Mouse (Mus musculus) embryonic fibroblast, embryonic 13.5 days (primary cell): ENCODE results near the gene Ahnak2. TPM values are rescaled to one million over a fixed set of nuclear protein-coding genes. Genes with fewer than 3 reads are reported as not detected.

Experiments used
- H3K27ac ChIP-seq: 2 replicates; pipeline ENCODE4 v1.5.1; 2012; ENCODE audit warnings: low read length, control low read depth, inconsistent platforms; ENCODE audit not compliant: insufficient read depth
- H3K4me1 ChIP-seq: 2 replicates; pipeline ENCODE4 v1.6.1; 2011; ENCODE audit warnings: low read length; ENCODE audit not compliant: control insufficient read depth, insufficient read depth
- H3K4me3 ChIP-seq: 2 replicates; pipeline ENCODE4 v1.5.1; 2011; ENCODE audit warnings: mild to moderate bottlenecking, control low read depth, low read length; ENCODE audit not compliant: insufficient read depth
- CTCF ChIP-seq: IDR thresholded peaks from 2 replicates; pipeline ENCODE4 v1.5.1; 2011; ENCODE audit warnings: mild to moderate bottlenecking, control low read depth, low read length, moderate library complexity, borderline replicate concordance; ENCODE audit not compliant: insufficient read depth
- POLR2A ChIP-seq: IDR thresholded peaks from 2 replicates; pipeline ENCODE4 v1.6.1; 2011; ENCODE audit warnings: low read depth, mild to moderate bottlenecking, control low read depth, low read length, moderate library complexity
- polyA plus RNA-seq: library from polyadenylated mRNA; stranded (reverse); fragments of >200 nt; gene quantifications from 2 replicates; pipeline ENCODE4 v1.2.4, GENCODE M21; 2011; ENCODE audit warnings: low read depth; ENCODE audit not compliant: missing spikeins, insufficient read length

The Ahnak2 gene
- polyA plus RNA-seq, 1 experiment: 170 TPM

- Histone ChIP-seq H3K4me3 (peak within 1 kb of the TSS; percentile 57), H3K27ac (peak within 1 kb of the TSS; percentile 51), H3K4me1 (peaks cover 2% of the 10 kb centered on the region; the same call in 1 of the 2 replicates)
- TF ChIP-seq CTCF (peak; percentile 18; the same call in 1 of the 2 replicates), POLR2A (peak; percentile 95)
Observed at GRCm38 (mm10) chr12:112808587-112809364, 6.3 kb upstream of the Ahnak2 start, which contains the start of gene Clba1. Gene Clba1 (plus strand): TSS chr12:112808937.

DNA sequence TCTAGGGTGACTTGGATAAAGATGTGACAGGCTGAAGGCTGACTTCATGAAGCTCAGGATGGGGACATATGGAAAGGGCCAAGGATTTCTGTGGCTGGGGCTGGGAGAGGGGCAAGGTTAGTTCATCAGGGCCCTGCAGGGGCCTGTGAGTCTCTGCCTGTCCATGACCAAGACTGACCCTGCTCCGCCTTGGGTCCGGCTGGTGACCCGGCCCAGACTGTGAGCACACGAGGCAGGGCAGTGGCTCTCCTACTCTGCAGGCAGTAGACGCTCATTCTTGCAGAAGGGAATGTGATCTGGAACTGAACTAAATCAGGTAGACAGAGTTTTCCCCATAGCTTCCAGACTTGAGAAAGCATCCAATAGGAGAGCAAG is 5.7 kb upstream of the Ahnak2 start:
- TF ChIP-seq CTCF (no peak), POLR2A (no peak)
- peak overlapping the region; percentile 27 for H3K4me3 ChIP-seq
- H3K4me1 ChIP-seq: peaks cover 7% of the 10 kb centered on the region; the same call in 1 of the 2 replicates
- H3K27ac ChIP-seq: peak overlapping the region; percentile 32

- Histone ChIP-seq H3K4me3 (no peak overlapping the region), H3K27ac (no peak overlapping the region), H3K4me1 (peaks cover 7% of the 10 kb centered on the region; the same call in 1 of the 2 replicates)
- TF ChIP-seq POLR2A (no peak), CTCF (no peak)
Observed at GRCm38 (mm10) chr12:112807796-112808195, 5.3 kb upstream of the Ahnak2 start.

DNA sequence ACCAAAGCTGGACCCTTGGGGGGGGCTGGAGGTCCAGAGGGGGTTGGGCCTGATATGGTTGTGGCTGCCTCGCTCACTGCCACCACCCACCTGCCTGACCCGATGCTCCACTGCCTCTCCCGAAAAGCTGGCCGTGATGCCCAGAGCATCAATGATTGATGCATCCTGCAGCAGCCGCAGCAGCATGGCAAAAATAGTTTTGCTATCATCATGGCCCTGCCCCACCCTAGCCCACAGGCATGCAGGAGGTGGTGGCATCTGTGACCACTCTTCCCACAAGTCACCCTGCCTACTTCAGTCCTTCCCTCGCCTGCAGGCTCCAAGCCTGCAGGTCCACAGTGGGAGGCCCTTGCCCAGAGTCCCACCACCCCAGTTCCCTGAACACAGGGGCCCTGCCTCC is 3.6 kb upstream of the Ahnak2 start:
- no peak overlapping the region for H3K4me3 ChIP-seq
- H3K4me1 ChIP-seq: peaks cover 7% of the 10 kb centered on the region; the same call in 1 of the 2 replicates
- TF ChIP-seq CTCF (no peak), POLR2A (no peak)
- H3K27ac ChIP-seq: no peak overlapping the region

DNA sequence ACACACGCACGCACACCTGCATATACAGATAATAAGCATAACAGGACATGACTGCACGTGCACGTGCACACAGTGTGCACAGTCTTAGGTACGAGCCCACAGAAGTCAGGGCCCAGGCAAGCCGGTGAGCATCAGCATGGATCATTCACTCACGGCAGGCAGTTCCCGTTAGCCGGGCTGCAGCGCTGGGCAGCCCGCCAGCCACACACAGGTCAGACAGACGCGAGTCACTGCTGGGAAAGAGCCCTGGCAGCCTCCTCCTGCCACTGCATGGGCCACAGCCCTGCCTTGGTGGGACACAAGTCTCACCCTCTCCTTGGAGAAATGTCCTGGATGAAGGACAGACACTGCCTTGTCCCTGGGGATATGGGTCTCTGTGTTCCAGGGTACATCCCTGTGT is 1.6 kb upstream of the Ahnak2 start:
- Histone ChIP-seq H3K4me1 (peaks cover 7% of the 10 kb centered on the region; the same call in 1 of the 2 replicates), H3K27ac (no peak overlapping the region), H3K4me3 (no peak overlapping the region)
- TF ChIP-seq CTCF: no peak
- no peak for TF ChIP-seq POLR2A

- Histone ChIP-seq H3K27ac (no peak overlapping the region), H3K4me1 (peaks cover 13% of the 10 kb centered on the region), H3K4me3 (no peak overlapping the region)
- TF ChIP-seq CTCF: no peak
- TF ChIP-seq POLR2A: no peak
Observed at GRCm38 (mm10) chr12:112802917-112803316, 460 bp upstream of the Ahnak2 start.

- no peak overlapping the region for H3K27ac ChIP-seq
- H3K4me1 ChIP-seq: peaks cover 26% of the 10 kb centered on the region
- TF ChIP-seq CTCF (no peak), POLR2A (no peak)
- H3K4me3 ChIP-seq: no peak overlapping the region
Observed at GRCm38 (mm10) chr12:112800476-112800875, 2.0 kb downstream of the Ahnak2 start.

GRCm38 (mm10) chr12:112799237-112799970 is 3.1 kb downstream of the Ahnak2 start:
- peaks cover 26% of the 10 kb centered on the region for H3K4me1 ChIP-seq
- peak overlapping the region; percentile 88; the same call in 1 of the 2 replicates for H3K27ac ChIP-seq
- TF ChIP-seq CTCF: no peak
- no peak for TF ChIP-seq POLR2A
- H3K4me3 ChIP-seq: no peak overlapping the region

DNA sequence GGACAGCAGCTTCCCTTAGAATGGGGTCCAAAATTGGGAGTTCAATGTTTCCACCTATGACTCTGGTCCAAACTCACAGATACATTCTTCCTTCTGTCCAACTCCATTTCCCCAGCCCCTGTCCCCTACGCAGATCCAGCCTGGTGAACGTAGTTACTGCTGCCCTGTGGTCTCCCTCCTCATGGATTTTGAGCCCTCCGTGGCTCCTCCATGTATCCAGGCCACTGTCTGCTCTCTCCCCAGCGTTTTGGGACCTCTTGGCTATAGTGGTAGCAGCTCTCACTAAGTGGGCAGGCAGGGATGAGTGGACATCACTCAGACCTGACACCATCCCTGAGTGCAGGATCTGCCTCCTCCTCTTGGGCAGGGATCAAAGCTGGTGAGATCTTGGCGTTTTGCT is 3.7 kb downstream of the Ahnak2 start:
- TF ChIP-seq CTCF: no peak
- no peak for TF ChIP-seq POLR2A
- no peak overlapping the region for H3K4me3 ChIP-seq
- H3K27ac ChIP-seq: peak overlapping the region; percentile 88
- H3K4me1 ChIP-seq: peaks cover 26% of the 10 kb centered on the region

DNA sequence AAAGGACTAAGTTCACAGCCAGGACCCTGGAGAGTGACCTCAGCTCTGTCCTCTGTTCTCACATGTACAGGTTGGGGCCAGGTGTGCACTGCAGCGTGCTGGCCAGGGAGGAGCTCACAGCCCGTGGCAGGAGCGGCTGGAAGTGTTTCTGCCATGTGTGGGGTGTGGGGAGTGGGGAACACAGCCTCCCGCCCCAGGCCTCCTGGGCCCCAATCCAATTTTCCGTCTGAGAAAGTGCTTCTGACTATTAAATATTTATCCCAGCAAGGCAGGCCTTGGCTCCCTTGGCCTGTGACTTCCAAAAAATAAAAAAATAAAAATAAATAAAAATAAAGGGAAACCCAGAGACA is 4.2 kb downstream of the Ahnak2 start:
- TF ChIP-seq CTCF (no peak), POLR2A (no peak; the same call in 1 of the 2 replicates)

More for the DNA sequence above, 4.2 kb downstream of the Ahnak2 start:
- peaks cover 24% of the 10 kb centered on the region for H3K4me1 ChIP-seq
- peak overlapping the region; percentile 88 for H3K27ac ChIP-seq
- H3K4me3 ChIP-seq: no peak overlapping the region
